Mouse (Mus musculus) heart, adult 2 months (tissue): ENCODE data around the gene Rpf2.

Experiments
- CTCF ChIP-seq: fragments of 200-600 bp; IDR thresholded peaks from 2 replicates; pipeline ENCODE4 v1.8.1; 2022; ENCODE audit warnings: antibody characterized with exemption, mild to moderate bottlenecking, moderate library complexity
- POLR2A ChIP-seq: fragments of 200-500 bp; IDR thresholded peaks from 2 replicates; pipeline ENCODE4 v1.6.1; 2011; ENCODE audit warnings: mild to moderate bottlenecking, low read depth, low read length, control low read depth; ENCODE audit not compliant: insufficient read depth

DNA sequence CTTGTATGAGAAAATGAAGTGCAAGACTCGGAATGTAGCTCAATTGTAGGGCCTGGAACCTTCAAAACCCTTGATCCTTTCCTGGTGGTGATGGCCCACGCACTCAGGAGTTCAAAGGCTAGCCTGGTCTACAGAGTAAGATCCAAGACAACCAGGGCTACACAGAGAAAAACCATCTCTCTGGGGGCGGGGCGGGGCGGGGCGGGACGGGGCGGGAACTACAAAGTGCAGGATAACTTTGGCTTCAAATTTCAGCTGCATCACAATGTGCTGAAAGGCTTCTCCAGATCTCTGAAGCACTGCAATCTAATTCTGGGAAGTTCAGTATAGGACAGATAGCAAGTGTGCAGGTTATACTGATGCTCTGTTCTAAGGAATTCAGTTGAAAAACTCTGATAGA is 12.7 kb upstream of the Rpf2 start:
- TF ChIP-seq CTCF (no peak), POLR2A (no peak)
